Mouse (Mus musculus) small intestine, adult 2 months (tissue): ENCODE results near the gene Adcy4.

Source experiments
- CTCF ChIP-seq: fragments of 200-500 bp; IDR thresholded peaks from 2 replicates; pipeline ENCODE4 v1.5.1; 2012; ENCODE audit warnings: low read depth, mild to moderate bottlenecking, control low read depth, inconsistent platforms, low read length, moderate library complexity, mixed read lengths; ENCODE audit not compliant: insufficient replicate concordance, insufficient read length; ENCODE audit errors: extremely low read depth
- POLR2A ChIP-seq: fragments of 200-500 bp; IDR thresholded peaks from 2 replicates; pipeline ENCODE4 v1.6.1; 2012; ENCODE audit warnings: low read depth, mild to moderate bottlenecking, control low read depth, inconsistent platforms, low read length, moderate library complexity

DNA sequence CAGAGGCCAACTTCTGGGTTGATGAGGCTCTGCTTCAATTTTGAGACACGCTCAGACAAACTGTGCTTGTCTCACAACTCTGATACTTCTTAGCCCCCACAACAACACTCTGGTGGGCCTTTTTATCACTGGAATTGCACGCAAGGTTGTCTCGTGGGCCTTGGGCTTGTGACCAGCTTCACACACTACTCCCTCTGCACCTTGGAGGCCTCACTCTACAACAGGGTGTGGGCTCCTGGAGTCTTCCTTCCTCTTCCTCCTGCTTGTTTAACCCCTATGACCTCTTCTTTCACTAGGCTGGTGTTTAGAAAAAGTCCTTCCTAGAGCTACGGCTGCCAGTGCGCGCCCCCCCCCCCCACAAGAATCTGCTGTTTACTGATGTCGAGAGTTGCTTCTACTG lies 7.2 kb downstream of the Adcy4 start:
- TF ChIP-seq CTCF (no peak), POLR2A (no peak)
